Mouse (Mus musculus): ENCODE measurements around the gene Tro. TPM values are rescaled to one million over a fixed set of nuclear protein-coding genes. Genes with fewer than 3 reads are reported as not detected.

Gene Tro
- 70.8 and 82.4 TPM in 2 replicates for polyA plus RNA-seq (2015; fragmentation: Nextera tagmentation; extraction: Ambion mirVana)

- no peaks in the 10 kb centered on the region for H3K9me3 ChIP-seq (ENCODE audit: control insufficient read depth, low read length)
- H3K4me1 ChIP-seq (replicated peaks; ENCODE audit: control insufficient read depth, insufficient read depth, low read length), result 0 out of 2 replicates have a peak, but pooled peaks cover 2% of the 10 kb centered on the region
- H3K27ac ChIP-seq (ENCODE audit: low read length), result peak within 1 kb of the TSS; percentile 79
- ATAC-seq, result peak; percentile 90
- H3K4me3 ChIP-seq (replicated peaks; ENCODE audit: low read length), result peak within 1 kb of the TSS; percentile 53
- no peaks in the 10 kb centered on the region for H3K27me3 ChIP-seq (replicated peaks; ENCODE audit: control insufficient read depth, insufficient read depth, low read length)
- H3K9ac ChIP-seq (replicated peaks; ENCODE audit: low read depth, low read length), result peak within 1 kb of the TSS; percentile 66
- H3K36me3 ChIP-seq (ENCODE audit: control insufficient read depth, insufficient read depth), result peaks cover 3% of the 10 kb centered on the region; the same call in 1 of the 2 replicates
- 28% methylated on average over 36 of the region's 37 CpGs for WGBS
- H3K4me2 ChIP-seq (ENCODE audit: low read length), result peak within 1 kb of the TSS; percentile 50
These were observed at the start of gene Tro for GRCm38 (mm10) chrX:150656908-150657796. Gene Tro (minus strand): TSS chrX:150657583.

DNA sequence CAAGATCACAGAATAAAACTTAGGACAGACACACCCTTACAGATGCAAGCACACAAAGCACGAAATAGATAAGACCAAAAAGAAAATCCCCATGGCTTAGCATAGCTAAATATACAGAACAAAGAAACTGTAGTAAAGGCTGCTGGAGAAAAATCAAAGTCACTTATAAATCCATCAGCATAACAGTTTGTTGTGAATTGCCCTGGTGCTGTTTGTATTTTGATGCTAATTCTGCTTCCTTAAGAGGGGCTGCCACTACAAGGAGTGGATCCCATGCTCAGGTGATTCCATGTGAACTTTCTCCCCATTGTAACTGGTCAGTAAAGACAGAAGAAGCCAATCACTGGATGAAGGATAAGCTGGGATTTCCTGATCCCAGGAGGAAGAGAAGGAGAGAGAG is 20.1 kb upstream of the Tro start:
- WGBS, result 67% methylated on average over 1 of the region's 1 CpGs
- ATAC-seq, result no peak
- no peaks in the 10 kb centered on the region for H3K27me3 ChIP-seq (replicated peaks; ENCODE audit: control insufficient read depth, insufficient read depth, low read length)
- no peaks in the 10 kb centered on the region for H3K4me1 ChIP-seq (replicated peaks; ENCODE audit: control insufficient read depth, insufficient read depth, low read length)
- H3K4me3 ChIP-seq (replicated peaks; ENCODE audit: low read length), result no peak overlapping the region
- H3K9me3 ChIP-seq (ENCODE audit: control insufficient read depth, low read length), result no peaks in the 10 kb centered on the region
- H3K9ac ChIP-seq (replicated peaks; ENCODE audit: low read depth, low read length), result no peak overlapping the region
- no peak overlapping the region for H3K4me2 ChIP-seq (ENCODE audit: low read length)
- no peak overlapping the region for H3K27ac ChIP-seq (ENCODE audit: low read length)
- H3K36me3 ChIP-seq (ENCODE audit: control insufficient read depth, insufficient read depth), result no peaks in the 10 kb centered on the region

DNA sequence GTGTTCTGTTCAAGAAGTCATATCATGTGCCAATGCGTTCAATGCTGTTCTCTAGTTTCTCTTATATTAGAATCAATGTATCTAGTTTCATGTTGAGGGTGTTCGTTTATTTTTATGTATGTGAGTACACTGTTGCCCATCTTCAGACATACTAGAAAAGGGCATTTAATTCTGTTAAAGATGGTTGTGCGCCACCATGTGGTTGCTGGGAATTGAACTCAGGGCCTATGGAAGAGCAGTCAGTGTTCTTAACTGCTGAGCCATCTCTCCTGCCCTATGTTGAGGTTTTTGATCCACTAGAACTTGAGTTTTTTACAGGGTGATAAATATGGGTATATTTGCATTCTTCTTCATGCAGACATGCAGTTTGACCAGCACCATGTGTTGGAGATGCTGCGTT is 5.4 kb upstream of the Tro start:
- no peaks in the 10 kb centered on the region for H3K9me3 ChIP-seq (ENCODE audit: control insufficient read depth, low read length)
- H3K4me3 ChIP-seq (replicated peaks; ENCODE audit: low read length), result no peak overlapping the region
- no peaks in the 10 kb centered on the region for H3K36me3 ChIP-seq (ENCODE audit: control insufficient read depth, insufficient read depth)
- no peak overlapping the region for H3K9ac ChIP-seq (replicated peaks; ENCODE audit: low read depth, low read length)
- peak; percentile 49; the same call in 1 of the 2 replicates for ATAC-seq
- H3K4me1 ChIP-seq (replicated peaks; ENCODE audit: control insufficient read depth, insufficient read depth, low read length), result no peaks in the 10 kb centered on the region
- H3K27ac ChIP-seq (ENCODE audit: low read length), result no peak overlapping the region
- H3K4me2 ChIP-seq (ENCODE audit: low read length), result no peak overlapping the region
- no peaks in the 10 kb centered on the region for H3K27me3 ChIP-seq (replicated peaks; ENCODE audit: control insufficient read depth, insufficient read depth, low read length)
- 44% methylated on average over 4 of the region's 4 CpGs for WGBS

DNA sequence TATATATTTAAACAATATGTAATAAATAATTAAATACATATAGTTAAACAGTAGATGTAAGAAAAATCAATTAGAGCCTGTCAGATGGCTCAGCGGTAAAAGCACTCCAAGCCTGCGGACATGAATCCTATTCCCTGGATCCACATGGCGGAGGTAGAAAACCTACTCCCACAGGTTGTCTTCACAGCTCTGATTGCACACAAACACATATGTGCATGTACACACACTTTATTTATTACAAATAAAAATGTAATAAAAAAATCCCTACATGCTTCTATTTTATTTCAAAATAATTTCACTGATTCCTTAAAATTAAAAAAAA is 375 bp upstream of the Tro start:
- H3K4me3 ChIP-seq (replicated peaks; ENCODE audit: low read length), result peak overlapping the region; percentile 53
- ATAC-seq, result peak; percentile 24; the same call in 1 of the 2 replicates
- WGBS, result 27% methylated on average over 3 of the region's 3 CpGs
- H3K4me1 ChIP-seq (replicated peaks; ENCODE audit: control insufficient read depth, insufficient read depth, low read length), result 0 out of 2 replicates have a peak, but pooled peaks cover 2% of the 10 kb centered on the region
- H3K27me3 ChIP-seq (replicated peaks; ENCODE audit: control insufficient read depth, insufficient read depth, low read length), result no peaks in the 10 kb centered on the region
- peak overlapping the region; percentile 50 for H3K4me2 ChIP-seq (ENCODE audit: low read length)
- no peak overlapping the region for H3K9ac ChIP-seq (replicated peaks; ENCODE audit: low read depth, low read length)
- H3K27ac ChIP-seq (ENCODE audit: low read length), result no peak overlapping the region
- peaks cover 3% of the 10 kb centered on the region; the same call in 1 of the 2 replicates for H3K36me3 ChIP-seq (ENCODE audit: control insufficient read depth, insufficient read depth)
- no peaks in the 10 kb centered on the region for H3K9me3 ChIP-seq (ENCODE audit: control insufficient read depth, low read length)

GRCm38 (mm10) chrX:150656122-150656907 is 1.1 kb downstream of the Tro start:
- WGBS, result 37% methylated on average over 25 of the region's 44 CpGs
- no peaks in the 10 kb centered on the region for H3K9me3 ChIP-seq (ENCODE audit: control insufficient read depth, low read length)
- peak overlapping the region; percentile 50 for H3K4me2 ChIP-seq (ENCODE audit: low read length)

GRCm38 (mm10) chrX:150636421-150636820 is 21.0 kb downstream of the Tro start:
- no peak overlapping the region for H3K4me2 ChIP-seq (ENCODE audit: low read length)
- no peaks in the 10 kb centered on the region; the same call in 1 of the 2 replicates for H3K27me3 ChIP-seq (replicated peaks; ENCODE audit: control insufficient read depth, insufficient read depth, low read length)
- H3K4me1 ChIP-seq (replicated peaks; ENCODE audit: control insufficient read depth, insufficient read depth, low read length), result no peaks in the 10 kb centered on the region
- H3K27ac ChIP-seq (ENCODE audit: low read length), result no peak overlapping the region
- WGBS, result 61% methylated on average over 1 of the region's 1 CpGs
- H3K36me3 ChIP-seq (ENCODE audit: control insufficient read depth, insufficient read depth), result no peaks in the 10 kb centered on the region
- no peaks in the 10 kb centered on the region for H3K9me3 ChIP-seq (ENCODE audit: control insufficient read depth, low read length)
- ATAC-seq, result no peak
- H3K4me3 ChIP-seq (replicated peaks; ENCODE audit: low read length), result no peak overlapping the region
- no peak overlapping the region for H3K9ac ChIP-seq (replicated peaks; ENCODE audit: low read depth, low read length)

More at GRCm38 (mm10) chrX:150656122-150656907, 1.1 kb downstream of the Tro start:
- H3K4me3 ChIP-seq (replicated peaks; ENCODE audit: low read length), result peak overlapping the region; percentile 53
- no peaks in the 10 kb centered on the region for H3K27me3 ChIP-seq (replicated peaks; ENCODE audit: control insufficient read depth, insufficient read depth, low read length)
- peaks cover 3% of the 10 kb centered on the region; the same call in 1 of the 2 replicates for H3K36me3 ChIP-seq (ENCODE audit: control insufficient read depth, insufficient read depth)
- H3K27ac ChIP-seq (ENCODE audit: low read length), result peak overlapping the region; percentile 79
- peak overlapping the region; percentile 66 for H3K9ac ChIP-seq (replicated peaks; ENCODE audit: low read depth, low read length)
- 0 out of 2 replicates have a peak, but pooled peaks cover 2% of the 10 kb centered on the region for H3K4me1 ChIP-seq (replicated peaks; ENCODE audit: control insufficient read depth, insufficient read depth, low read length)
- ATAC-seq, result peak; percentile 66

GRCm38 (mm10) chrX:150598882-150599281 is 58.5 kb downstream of the Tro start:
- Histone ChIP-seq H3K9ac (replicated peaks; ENCODE audit: low read depth, low read length) (no peak overlapping the region), H3K27ac (ENCODE audit: low read length) (no peak overlapping the region), H3K4me2 (ENCODE audit: low read length) (no peak overlapping the region), H3K4me1 (replicated peaks; ENCODE audit: control insufficient read depth, insufficient read depth, low read length) (no peaks in the 10 kb centered on the region), H3K4me3 (replicated peaks; ENCODE audit: low read length) (no peak overlapping the region), H3K27me3 (replicated peaks; ENCODE audit: control insufficient read depth, insufficient read depth, low read length) (no peaks in the 10 kb centered on the region), H3K36me3 (ENCODE audit: control insufficient read depth, insufficient read depth) (no peaks in the 10 kb centered on the region), H3K9me3 (ENCODE audit: control insufficient read depth, low read length) (no peaks in the 10 kb centered on the region)
- ATAC-seq, result no peak
- WGBS, result 78% methylated on average over 2 of the region's 2 CpGs

Data from forebrain, embryonic 16.5 days (tissue).